15 mouse cellular contexts compared by ENCODE assay signal in the genomic region with DNA sequence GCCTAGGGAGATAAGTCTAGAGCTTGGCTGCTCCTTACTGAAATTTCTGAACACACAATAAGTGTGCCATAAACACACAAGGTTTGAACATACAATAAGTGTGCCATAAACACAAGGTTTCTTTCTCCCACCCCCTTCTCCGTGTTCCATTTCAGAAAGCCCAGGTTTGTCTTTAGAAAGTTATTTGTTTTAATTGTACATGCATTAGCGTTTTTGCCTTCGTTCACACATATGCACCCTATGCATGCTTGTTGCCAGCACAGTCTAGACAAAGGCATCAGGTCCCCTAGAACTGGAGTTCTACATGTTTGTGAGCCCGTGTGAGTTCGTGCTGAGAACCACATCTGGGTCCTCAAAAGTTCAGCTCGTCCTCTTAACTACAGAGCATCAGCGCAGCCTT.
"Had no signal": no experiment of that assay in that cellular context is flagged by ENCODE, and none has a peak within 500 bp of the region (broad histone marks: within the 10 kb centered on the region; RNA-seq: fewer than 3 reads in every experiment).

No protein-coding gene starts in this region.

- H3K4me1 ChIP-seq: neural tube, embryonic 15.5 days; stomach, embryonic 15.5 days had no signal

- H3K27ac ChIP-seq: neural tube, embryonic 15.5 days; stomach, embryonic 15.5 days; stomach, postnatal 0 days had no signal

- H3K27me3 ChIP-seq: neural tube, embryonic 15.5 days; stomach, embryonic 15.5 days had no signal

- H3K4me3 ChIP-seq: neural tube, embryonic 15.5 days; stomach, embryonic 15.5 days had no signal

- DNase-seq: retina, postnatal 1 day; right cerebral cortex, adult 18-20 months; right cerebral cortex, postnatal 14 days; right cerebral cortex, postnatal 25 days; right cerebral cortex, postnatal 4 days; spleen, adult 18-20 months; thymus, adult 18-20 months; thymus, adult 2 months; thymus, postnatal 14 days; thymus, postnatal 25 days; thymus, postnatal 36 days; thymus, postnatal 4 days had no signal

- H3K9ac ChIP-seq: neural tube, embryonic 15.5 days; stomach, embryonic 15.5 days had no signal

- H3K9me3 ChIP-seq: neural tube, embryonic 15.5 days; stomach, embryonic 15.5 days had no signal

- H3K36me3 ChIP-seq: neural tube, embryonic 15.5 days; stomach, embryonic 15.5 days had no signal

- H3K4me2 ChIP-seq: neural tube, embryonic 15.5 days; stomach, embryonic 15.5 days had no signal
